Mouse (Mus musculus) liver, adult 2 months (tissue): ENCODE data around the gene Nt5e. TPM values are rescaled to one million over a fixed set of nuclear protein-coding genes. Genes with fewer than 3 reads are reported as not detected.

Experiments
- DNase-seq: peaks from one replicate; pipeline ENCODE4 v3.0.0-alpha.2; 2011; ENCODE audit warnings: low read depth, low spot score; ENCODE audit errors: extremely low read depth
- H3K27ac ChIP-seq: fragments of 200-500 bp; replicated peaks from 2 replicates; pipeline ENCODE4 v1.5.1; 2012; ENCODE audit warnings: low read depth, mild to moderate bottlenecking, control low read depth, inconsistent platforms, low read length; ENCODE audit not compliant: insufficient read depth
- H3K27me3 ChIP-seq: fragments of 200-500 bp; 2 replicates; pipeline ENCODE4 v1.6.1; 2012; ENCODE audit warnings: mild to moderate bottlenecking, moderate library complexity, low read length, inconsistent platforms; ENCODE audit not compliant: control insufficient read depth, insufficient read depth
- H3K36me3 ChIP-seq: fragments of 200-500 bp; 2 replicates; pipeline ENCODE4 v1.6.1; 2012; ENCODE audit warnings: low read length, inconsistent platforms; ENCODE audit not compliant: control insufficient read depth, insufficient read depth
- H3K4me1 ChIP-seq: fragments of 200-500 bp; 2 replicates; pipeline ENCODE4 v1.6.1; 2011; ENCODE audit warnings: low read length; ENCODE audit not compliant: control insufficient read depth, insufficient read depth
- H3K4me3 ChIP-seq: fragments of 200-500 bp; 2 replicates; pipeline ENCODE4 v1.5.1; 2011; ENCODE audit warnings: low read depth, mild to moderate bottlenecking, control low read depth, low read length, moderate library complexity; ENCODE audit not compliant: insufficient read depth
- H3K79me2 ChIP-seq: fragments of 200-500 bp; 2 replicates; pipeline ENCODE4 v1.6.1; 2012; ENCODE audit warnings: inconsistent platforms, mild to moderate bottlenecking, low read length, moderate library complexity; ENCODE audit not compliant: control insufficient read depth, insufficient read depth
- H3K9ac ChIP-seq: fragments of 200-500 bp; 2 replicates; pipeline ENCODE4 v1.6.1; 2012; ENCODE audit warnings: low read depth, mild to moderate bottlenecking, control low read depth, inconsistent platforms, low read length
- CTCF ChIP-seq: fragments of 200-500 bp; IDR thresholded peaks from 2 replicates; pipeline ENCODE4 v1.5.1; 2011; ENCODE audit warnings: low read depth, low read length, control low read depth
- POLR2A ChIP-seq: fragments of 200-500 bp; IDR thresholded peaks from 2 replicates; pipeline ENCODE4 v1.6.1; 2011; ENCODE audit warnings: low read length, control low read depth; ENCODE audit not compliant: insufficient read depth; ENCODE audit errors: extremely low read depth
- WGBS: fragments of 180-500 bp; shearing (Covaris S2); methylation state at CpG from one replicate; pipeline ENCODE4 v1.1.7; 2018; 5-methylcytosine and 5-hydroxymethylcytosine counted together
- polyA plus RNA-seq: library from polyadenylated mRNA; depleted of rRNA; stranded (reverse); fragments of >200 nt; gene quantifications from 2 replicates; pipeline ENCODE4 v1.2.3, GENCODE M21; 2012
- total RNA-seq: library from RNA; depleted of rRNA; stranded (reverse); fragments of >200 nt; gene quantifications from 2 replicates; pipeline ENCODE4 v1.2.3, GENCODE M21; 2014

The Nt5e gene
- total and polyA plus RNA-seq, 2 experiments = 24.1 to 41.8 TPM

DNA sequence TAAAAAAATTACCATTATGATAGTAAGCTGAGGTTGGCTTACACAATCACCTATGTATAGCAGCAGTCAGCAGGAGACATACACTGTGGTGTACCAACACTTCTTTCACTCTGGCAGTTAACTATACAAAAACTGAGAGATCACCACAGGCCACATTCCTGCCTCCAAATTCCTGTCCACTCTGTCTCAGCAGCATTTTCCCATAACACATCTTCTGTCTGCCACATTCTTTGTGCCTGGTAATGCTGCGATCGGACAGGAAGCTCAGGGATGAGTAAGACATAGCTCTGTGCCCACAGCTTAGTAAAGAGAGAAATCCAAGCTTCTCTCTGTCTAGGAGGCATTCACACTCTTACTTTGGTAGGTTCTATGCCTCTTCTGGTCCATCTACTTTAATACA is 46.0 kb downstream of the Nt5e start:
- peaks cover 12% of the 10 kb centered on the region for H3K36me3 ChIP-seq
- H3K79me2 ChIP-seq = no peaks in the 10 kb centered on the region
- no peak overlapping the region for H3K27ac ChIP-seq
- H3K27me3 ChIP-seq = no peaks in the 10 kb centered on the region
- DNase-seq = no peak
- 91% methylated on average over 2 of the region's 2 CpGs for WGBS
- TF ChIP-seq POLR2A (no peak), CTCF (no peak)
- no peak overlapping the region for H3K4me3 ChIP-seq
- H3K9ac ChIP-seq = no peak overlapping the region
- H3K4me1 ChIP-seq = no peaks in the 10 kb centered on the region

DNA sequence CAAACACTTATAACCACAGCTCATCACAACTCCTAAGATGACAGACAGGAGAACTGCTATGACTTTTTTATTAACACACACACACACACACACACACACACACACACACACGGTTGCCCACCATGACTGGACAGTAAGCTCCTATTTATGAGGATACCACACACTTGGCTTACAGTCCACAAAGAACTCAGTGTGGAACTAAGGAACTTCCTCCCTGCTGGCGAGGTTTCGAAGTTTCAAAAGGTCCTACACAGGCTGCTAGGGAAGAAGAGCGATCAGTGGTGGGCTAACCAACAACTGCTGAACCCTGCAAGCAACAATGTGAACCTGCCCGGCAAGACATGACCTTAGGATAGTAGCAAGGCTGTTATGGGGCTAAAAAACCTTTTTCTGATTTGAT is 50.5 kb downstream of the Nt5e start:
- Histone ChIP-seq H3K27ac (no peak overlapping the region), H3K4me3 (no peak overlapping the region), H3K27me3 (no peaks in the 10 kb centered on the region), H3K36me3 (peaks cover 35% of the 10 kb centered on the region), H3K4me1 (no peaks in the 10 kb centered on the region), H3K9ac (no peak overlapping the region), H3K79me2 (no peaks in the 10 kb centered on the region)
- 86% methylated on average over 5 of the region's 5 CpGs for WGBS
- no peak for DNase-seq
- no peak for TF ChIP-seq CTCF
- no peak for TF ChIP-seq POLR2A

DNA sequence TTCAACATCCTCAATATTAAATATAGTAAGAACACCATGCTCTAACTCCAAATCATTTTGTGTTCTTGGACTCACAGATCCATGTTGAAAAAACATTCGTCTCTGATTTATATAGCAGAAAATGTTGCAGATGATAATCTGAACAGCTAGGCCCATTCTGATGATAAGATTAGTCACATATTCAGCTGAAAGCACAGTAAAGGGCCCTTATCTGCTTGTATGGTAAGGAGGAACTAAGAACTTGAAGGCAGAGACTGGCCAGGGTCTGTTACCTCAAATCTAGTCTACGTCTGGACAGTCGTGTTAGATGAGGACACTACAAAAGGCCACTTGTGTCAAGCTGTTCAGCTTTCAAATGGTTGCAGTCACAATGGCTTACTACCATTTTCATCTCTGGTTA is 52.1 kb downstream of the Nt5e start:
- no peak overlapping the region for H3K4me3 ChIP-seq
- WGBS = 91% methylated on average over 3 of the region's 3 CpGs
- peaks cover 43% of the 10 kb centered on the region for H3K36me3 ChIP-seq
- H3K27ac ChIP-seq = no peak overlapping the region
- TF ChIP-seq CTCF = no peak
- TF ChIP-seq POLR2A = no peak
- H3K79me2 ChIP-seq = no peaks in the 10 kb centered on the region
- DNase-seq = no peak
- H3K27me3 ChIP-seq = no peaks in the 10 kb centered on the region
- H3K4me1 ChIP-seq = no peaks in the 10 kb centered on the region
- H3K9ac ChIP-seq = no peak overlapping the region

DNA sequence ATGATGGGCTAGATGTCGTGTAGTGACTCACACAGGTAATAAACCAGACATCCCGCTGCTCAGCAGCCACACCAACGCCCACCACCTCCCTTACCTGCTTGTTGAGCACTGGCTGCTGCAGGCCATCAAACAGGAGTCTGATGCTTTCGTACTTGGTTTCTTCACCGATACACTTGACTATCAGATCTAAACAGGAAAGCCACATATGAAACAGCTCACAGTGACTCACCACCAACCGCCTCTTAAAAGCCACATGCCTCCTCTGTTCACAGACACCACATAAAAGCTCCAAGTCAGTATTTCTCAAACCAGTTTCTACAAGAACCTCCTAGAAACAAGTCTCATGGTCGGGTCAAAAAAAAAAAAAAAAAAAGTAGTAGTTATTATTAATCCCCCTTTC is 53.1 kb downstream of the Nt5e start:
- Histone ChIP-seq H3K27ac (no peak overlapping the region), H3K79me2 (no peaks in the 10 kb centered on the region), H3K27me3 (no peaks in the 10 kb centered on the region), H3K9ac (no peak overlapping the region), H3K36me3 (peaks cover 44% of the 10 kb centered on the region), H3K4me3 (no peak overlapping the region), H3K4me1 (no peaks in the 10 kb centered on the region)
- 74% methylated on average over 7 of the region's 7 CpGs for WGBS
- no peak for TF ChIP-seq POLR2A
- no peak for TF ChIP-seq CTCF
- DNase-seq = no peak

DNA sequence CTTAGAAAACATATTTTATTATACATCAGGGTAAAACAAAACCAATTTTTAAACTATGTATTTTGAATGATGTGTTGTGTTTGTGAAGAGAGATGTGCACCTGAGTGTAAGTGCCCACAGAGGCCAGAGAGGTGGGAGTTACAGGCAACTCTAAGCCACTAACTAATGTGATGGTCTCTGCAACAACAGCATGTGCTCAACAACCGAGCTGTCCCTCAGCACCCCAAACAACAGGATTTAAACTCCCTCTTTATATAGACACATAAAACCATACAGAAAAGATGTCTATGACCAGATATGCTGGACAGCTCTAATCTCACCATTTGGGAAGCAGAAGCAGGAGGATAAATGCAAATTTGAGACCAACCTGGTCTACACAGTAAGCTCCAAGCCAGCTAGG is 53.5 kb downstream of the Nt5e start:
- H3K9ac ChIP-seq = no peak overlapping the region
- H3K4me1 ChIP-seq = no peaks in the 10 kb centered on the region
- no peak for TF ChIP-seq CTCF
- TF ChIP-seq POLR2A = no peak
- DNase-seq = no peak
- H3K79me2 ChIP-seq = no peaks in the 10 kb centered on the region
- H3K27ac ChIP-seq = no peak overlapping the region
- H3K27me3 ChIP-seq = no peaks in the 10 kb centered on the region
- peaks cover 46% of the 10 kb centered on the region for H3K36me3 ChIP-seq
- WGBS = 79% methylated on average over 1 of the region's 1 CpGs
- H3K4me3 ChIP-seq = no peak overlapping the region

DNA sequence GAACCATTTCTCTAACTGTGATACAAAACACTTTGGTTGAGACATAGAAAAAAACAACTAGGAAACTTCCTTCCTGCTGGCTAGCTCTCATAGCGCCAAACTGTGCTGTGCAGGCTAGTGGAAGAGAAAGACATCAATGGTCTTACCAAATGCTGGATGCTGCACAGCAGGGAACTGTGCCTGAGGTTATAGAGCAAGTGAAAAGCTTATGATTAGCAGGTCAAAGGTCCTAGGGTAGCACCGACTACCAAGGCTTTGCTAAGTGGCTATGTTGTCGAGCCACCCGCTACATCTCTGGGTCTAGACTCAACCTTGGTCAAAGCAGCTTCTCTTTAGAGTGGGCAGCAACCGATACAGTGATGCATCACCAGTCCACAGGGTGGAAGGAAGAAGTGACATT is 61.8 kb downstream of the Nt5e start:
- H3K9ac ChIP-seq = no peak overlapping the region
- no peak overlapping the region for H3K27ac ChIP-seq
- TF ChIP-seq POLR2A (no peak), CTCF (no peak)

More for the DNA sequence above, 61.8 kb downstream of the Nt5e start:
- no peak for DNase-seq
- Histone ChIP-seq H3K4me3 (no peak overlapping the region), H3K27me3 (no peaks in the 10 kb centered on the region), H3K4me1 (no peaks in the 10 kb centered on the region), H3K79me2 (no peaks in the 10 kb centered on the region), H3K36me3 (peaks cover 40% of the 10 kb centered on the region)
- 93% methylated on average over 5 of the region's 5 CpGs for WGBS
